Mouse (Mus musculus) liver, adult 2 months (tissue): Measurements from ENCODE around the gene Rrp8.

ENCODE experiments used
- CTCF ChIP-seq: fragments of 200-500 bp; IDR thresholded peaks from 2 replicates; pipeline ENCODE4 v1.5.1; 2011; ENCODE audit warnings: low read depth, low read length, control low read depth
- POLR2A ChIP-seq: fragments of 200-500 bp; IDR thresholded peaks from 2 replicates; pipeline ENCODE4 v1.6.1; 2011; ENCODE audit warnings: low read length, control low read depth; ENCODE audit not compliant: insufficient read depth; ENCODE audit errors: extremely low read depth

DNA sequence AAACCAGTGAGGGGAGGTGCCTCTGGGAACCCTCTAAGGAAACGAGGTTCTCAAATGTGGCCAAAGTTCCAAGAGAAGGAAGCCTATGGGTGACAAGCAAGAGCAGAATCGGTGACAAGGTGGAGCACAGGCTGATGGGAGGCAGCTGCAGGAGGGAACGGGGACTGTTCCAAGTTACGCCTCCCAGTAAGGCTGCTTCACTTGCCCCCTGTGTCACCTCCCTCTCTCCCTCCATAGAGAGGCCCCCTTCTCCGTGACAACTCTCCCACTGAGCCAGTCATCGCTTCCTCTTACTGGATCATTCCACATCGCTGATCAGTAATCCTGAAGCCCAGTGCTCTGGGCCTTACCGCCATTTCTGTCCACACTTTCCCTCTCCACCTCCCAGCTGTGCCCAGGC lies 37.5 kb upstream of the Rrp8 start:
- no peak for TF ChIP-seq CTCF
- TF ChIP-seq POLR2A = no peak
